In genomic region chr4:124782395-124782794, GRCm38 (mm10) we compare ENCODE assay signal across 16 mouse cellular contexts.
"Had no signal": no experiment of that assay in that cellular context is flagged by ENCODE, and none has a peak within 500 bp of the region (broad histone marks: within the 10 kb centered on the region; RNA-seq: fewer than 3 reads in every experiment).

No protein-coding gene starts in this region.

- H3K27ac ChIP-seq: neural tube, embryonic 13.5 days; neural tube, embryonic 15.5 days; stomach, embryonic 15.5 days; stomach, postnatal 0 days had no signal

- H3K4me2 ChIP-seq: neural tube, embryonic 13.5 days; neural tube, embryonic 15.5 days; stomach, embryonic 15.5 days had no signal

- H3K4me1 ChIP-seq: neural tube, embryonic 13.5 days; neural tube, embryonic 15.5 days; stomach, embryonic 15.5 days had no signal

- H3K9me3 ChIP-seq: neural tube, embryonic 13.5 days; neural tube, embryonic 15.5 days; stomach, embryonic 15.5 days had no signal

- H3K9ac ChIP-seq: neural tube, embryonic 13.5 days; neural tube, embryonic 15.5 days; stomach, embryonic 15.5 days had no signal

- DNase-seq: retina, postnatal 1 day; right cerebral cortex, adult 18-20 months; right cerebral cortex, postnatal 14 days; right cerebral cortex, postnatal 25 days; right cerebral cortex, postnatal 4 days; spleen, adult 18-20 months; thymus, adult 18-20 months; thymus, adult 2 months; thymus, postnatal 14 days; thymus, postnatal 25 days; thymus, postnatal 36 days; thymus, postnatal 4 days had no signal

- H3K27me3 ChIP-seq: neural tube, embryonic 13.5 days; neural tube, embryonic 15.5 days; stomach, embryonic 15.5 days had no signal

- H3K4me3 ChIP-seq: neural tube, embryonic 13.5 days; neural tube, embryonic 15.5 days; stomach, embryonic 15.5 days had no signal
